Mouse (Mus musculus) activated CD4-positive, CD25-positive, alpha-beta regulatory T cell, adult 4 months (primary cell): ENCODE measurements at regions not wholly inside any gene's neighbourhood (a gene's known extent, or its start where the extent isn't known, plus 50 kb on each side); places are given as distances from the start of the nearest gene placed in this dataset.

ENCODE experiments used
- ATAC-seq: one replicate; pipeline ENCODE4 v1.8.0; 2017

- ATAC-seq, result no peak
Observed at GRCm38 (mm10) chr12:12882931-12883553, 58.7 kb downstream of the Mycn start.

- no peak for ATAC-seq
Observed at GRCm38 (mm10) chr12:12878031-12878430, 63.7 kb downstream of the Mycn start.

GRCm38 (mm10) chr12:12877539-12877938, 64.2 kb downstream of the Mycn start:
- no peak for ATAC-seq

GRCm38 (mm10) chr12:12875976-12876745, 65.6 kb downstream of the Mycn start:
- no peak for ATAC-seq

- ATAC-seq, result no peak
Observed at GRCm38 (mm10) chr12:12873551-12873950, 68.2 kb downstream of the Mycn start.

- ATAC-seq, result no peak
Observed at GRCm38 (mm10) chr12:12872974-12873373, 68.7 kb downstream of the Mycn start.

- ATAC-seq, result no peak
Observed at GRCm38 (mm10) chr12:12871272-12871671, 70.4 kb downstream of the Mycn start.

- no peak for ATAC-seq
Observed at GRCm38 (mm10) chr12:12866590-12866989, 75.1 kb downstream of the Mycn start.

- no peak for ATAC-seq
Observed at GRCm38 (mm10) chr12:12850681-12851080, 91.0 kb downstream of the Mycn start.

- ATAC-seq, result no peak
Observed at GRCm38 (mm10) chr12:12846716-12847115, 95.0 kb downstream of the Mycn start.

- ATAC-seq, result no peak
Observed at GRCm38 (mm10) chr12:12842247-12842957, 99.3 kb downstream of the Mycn start.

GRCm38 (mm10) chr12:12841385-12842238, 100.1 kb downstream of the Mycn start:
- no peak for ATAC-seq

- ATAC-seq, result no peak
Observed at GRCm38 (mm10) chr12:12840661-12841384, 100.9 kb downstream of the Mycn start.

- no peak for ATAC-seq
Observed at GRCm38 (mm10) chr12:12837775-12838174, 103.9 kb downstream of the Mycn start.

- no peak for ATAC-seq
Observed at GRCm38 (mm10) chr12:12827821-12828641, 113.7 kb downstream of the Mycn start.

- no peak for ATAC-seq
Observed at GRCm38 (mm10) chr12:12827379-12827778, 114.3 kb downstream of the Mycn start.

- ATAC-seq, result no peak
Observed at GRCm38 (mm10) chr12:12826431-12826830, 115.3 kb downstream of the Mycn start.

- ATAC-seq, result no peak
Observed at GRCm38 (mm10) chr12:12825842-12826241, 115.9 kb downstream of the Mycn start.

- no peak for ATAC-seq
Observed at GRCm38 (mm10) chr12:12821473-12821872, 120.2 kb downstream of the Mycn start.

GRCm38 (mm10) chr12:12820668-12821351, 120.9 kb downstream of the Mycn start:
- no peak for ATAC-seq
